Mouse (Mus musculus): ENCODE data around the gene Crybg3.

DNA sequence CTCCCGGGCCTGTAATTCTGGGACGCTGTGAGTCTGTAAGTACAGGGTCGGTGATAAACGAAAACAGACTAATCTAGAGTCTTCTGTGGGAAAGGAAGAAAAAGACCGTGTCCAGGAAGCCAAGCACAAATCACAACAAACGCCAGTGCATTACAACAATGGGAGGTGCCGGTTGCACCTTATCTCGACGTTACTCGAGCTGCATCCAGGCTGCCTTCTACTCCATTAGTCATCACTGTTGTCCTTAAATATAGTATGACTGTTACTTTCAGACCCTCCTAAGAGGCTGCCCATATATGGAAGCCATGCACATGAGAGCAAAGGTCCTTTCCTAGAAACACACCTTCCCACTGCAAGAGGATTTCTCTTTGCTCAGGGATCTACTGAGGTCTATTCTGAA, 13.0 kb downstream of the Crybg3 start:
- TF ChIP-seq CTCF (IDR thresholded peaks at IDR 0.05; ENCODE audit: extremely low read depth, insufficient read length, insufficient replicate concordance, low read depth, low read length) (no peak), POLR2A (IDR thresholded peaks at IDR 0.05; ENCODE audit: low read depth, low read length) (no peak)
